Mouse (Mus musculus): Measurements from ENCODE around the gene Amh.

DNA sequence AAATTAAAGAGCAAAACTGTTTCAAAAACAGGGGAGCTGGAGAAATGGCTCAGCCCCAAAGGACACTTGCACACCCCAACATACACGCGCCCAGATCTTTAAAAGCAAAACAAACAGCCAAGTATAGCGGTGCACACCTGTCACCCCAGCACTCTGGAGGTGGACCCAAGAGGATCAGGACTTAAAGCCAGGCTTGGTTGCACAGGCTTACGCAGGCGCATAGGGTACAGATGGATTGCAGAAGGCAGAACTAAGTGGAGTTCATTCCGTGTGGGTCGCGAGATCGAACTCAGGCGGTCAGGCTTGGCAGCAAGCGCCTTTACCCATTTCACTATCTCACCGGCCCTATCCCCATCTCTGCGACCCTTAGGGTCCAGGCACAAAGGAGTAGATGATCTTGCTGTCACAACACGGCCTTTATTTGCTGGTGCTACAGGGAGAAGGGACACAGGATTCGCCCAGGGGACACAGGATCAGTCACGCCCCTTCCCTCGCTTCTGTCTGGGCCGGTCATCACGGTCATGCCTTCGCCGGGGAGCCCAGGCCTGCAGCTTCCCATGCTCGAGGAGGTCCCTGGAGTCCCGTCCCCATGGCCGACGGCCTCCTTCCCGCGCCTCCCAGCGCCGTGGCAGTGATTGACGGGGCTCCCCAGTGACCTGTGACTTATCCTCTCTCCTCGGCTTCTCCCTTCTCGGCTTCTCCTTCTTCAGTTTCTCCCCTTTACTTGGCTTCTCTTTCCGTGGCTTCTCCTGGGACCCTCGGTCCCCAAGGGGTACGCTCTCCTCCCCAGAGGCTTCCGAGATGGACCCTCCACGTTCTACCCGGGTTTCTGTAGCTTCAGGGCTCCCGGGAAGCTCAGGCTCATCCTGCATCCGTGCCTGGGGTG lies 3.3 kb downstream of the Amh start:
- TF ChIP-seq CTCF (IDR thresholded peaks at IDR 0.05; ENCODE audit: low read depth, low read length) (no peak), EP300 (IDR thresholded peaks at IDR 0.05; ENCODE audit: insufficient read depth, low read depth, low read length) (no peak)

Data from ES-Bruce4 (cell line).